Mouse (Mus musculus) heart, postnatal 4 days (tissue): ENCODE measurements around the gene Usp22. TPM values are rescaled to one million over a fixed set of nuclear protein-coding genes. Genes with fewer than 3 reads are reported as not detected.
"Not testable (repeated sequence)": the region's sequence is repeated elsewhere in the genome, so short reads cannot be mapped to it uniquely, and the experiment has no call there.

Experiments used
- DNase-seq: peaks from one replicate; pipeline ENCODE4 v3.0.0; 2021
- total RNA-seq, 2 experiments: library from RNA; stranded (reverse); gene quantifications; 2 replicates each; pipeline ENCODE4 v1.2.3; 2021

Usp22 gene
- total RNA-seq, 2 experiments from 2014 or later = 65.6 to 69.4 TPM

GRCm38 (mm10) chr11:61142941-61143530 lies 31.8 kb downstream of the Usp22 start:
- DNase-seq = no peak

GRCm38 (mm10) chr11:61142262-61142661 lies 32.6 kb downstream of the Usp22 start:
- DNase-seq = no peak

GRCm38 (mm10) chr11:61141693-61142092 lies 33.2 kb downstream of the Usp22 start:
- no peak for DNase-seq

- DNase-seq = no peak
These were observed 41.9 kb downstream of the Usp22 start for GRCm38 (mm10) chr11:61132943-61133342.

- DNase-seq = not testable (repeated sequence)
These were observed 44.2 kb downstream of the Usp22 start for GRCm38 (mm10) chr11:61130646-61131045.

- no peak for DNase-seq
These were observed 45.5 kb downstream of the Usp22 start for GRCm38 (mm10) chr11:61129305-61129704.

- DNase-seq = no peak
These were observed 47.3 kb downstream of the Usp22 start for GRCm38 (mm10) chr11:61127421-61128055.

GRCm38 (mm10) chr11:61126606-61127355 lies 48.1 kb downstream of the Usp22 start, which contains the start of gene Tnfrsf13b:
Gene Tnfrsf13b (plus strand): TSS chr11:61126755.
- DNase-seq = no peak

GRCm38 (mm10) chr11:61125970-61126369 lies 48.9 kb downstream of the Usp22 start:
- no peak for DNase-seq

GRCm38 (mm10) chr11:61123886-61124285 lies 51.0 kb downstream of the Usp22 start:
- no peak for DNase-seq

- DNase-seq = no peak
These were observed 52.0 kb downstream of the Usp22 start for GRCm38 (mm10) chr11:61122769-61123288.

GRCm38 (mm10) chr11:61122283-61122768 lies 52.5 kb downstream of the Usp22 start:
- no peak for DNase-seq

GRCm38 (mm10) chr11:61119996-61120583 lies 54.8 kb downstream of the Usp22 start:
- no peak for DNase-seq

- DNase-seq = no peak
These were observed 58.6 kb downstream of the Usp22 start for GRCm38 (mm10) chr11:61116226-61116625.

GRCm38 (mm10) chr11:61112323-61112995 lies 62.4 kb downstream of the Usp22 start:
- DNase-seq = no peak

GRCm38 (mm10) chr11:61111472-61111871 lies 63.4 kb downstream of the Usp22 start:
- no peak for DNase-seq

- DNase-seq = no peak
These were observed 63.9 kb downstream of the Usp22 start for GRCm38 (mm10) chr11:61110928-61111327.

- no peak for DNase-seq
These were observed 64.7 kb downstream of the Usp22 start for GRCm38 (mm10) chr11:61110113-61110512.

- no peak for DNase-seq
These were observed 65.1 kb downstream of the Usp22 start for GRCm38 (mm10) chr11:61109707-61110106.

- no peak for DNase-seq
These were observed 65.9 kb downstream of the Usp22 start for GRCm38 (mm10) chr11:61108911-61109361.

- DNase-seq = peak; percentile 94
These were observed 70.5 kb downstream of the Usp22 start for GRCm38 (mm10) chr11:61104241-61104901.
